Mouse (Mus musculus): ENCODE results near the gene Trmt10c. TPM values are rescaled to one million over a fixed set of nuclear protein-coding genes. Genes with fewer than 3 reads are reported as not detected.
"Not testable (repeated sequence)": the region's sequence is repeated elsewhere in the genome, so short reads cannot be mapped to it uniquely, and the experiment has no call there.

Trmt10c gene
- total RNA-seq, 4 experiments from 2014 or later = 8.6 to 10.4 (median 9.1) TPM

GRCm38 (mm10) chr16:56048038-56048437, 10.4 kb upstream of the Trmt10c start, which contains the start of gene Senp7:
Gene Senp7 (plus strand): TSS chr16:56048338.
- not testable (repeated sequence) for DNase-seq (ENCODE audit: low spot score in 2 of 2)

- no peak for DNase-seq (ENCODE audit: low spot score in 2 of 2)
These were observed 471 bp upstream of the Trmt10c start for GRCm38 (mm10) chr16:56038090-56038489.

GRCm38 (mm10) chr16:56036501-56036900, 1.1 kb downstream of the Trmt10c start:
- no peak for DNase-seq (ENCODE audit: low spot score in 2 of 2)

GRCm38 (mm10) chr16:56034566-56034965, 3.1 kb downstream of the Trmt10c start:
- DNase-seq (ENCODE audit: low spot score in 2 of 2) = no peak

GRCm38 (mm10) chr16:56029661-56030082, 7.9 kb downstream of the Trmt10c start, which contains the start of gene Pcnp:
Gene Pcnp (minus strand): TSS chr16:56029739.
- peak; percentile 93 to 96 for DNase-seq (ENCODE audit: low spot score in 2 of 2)

GRCm38 (mm10) chr16:56028722-56029551, 8.7 kb downstream of the Trmt10c start:
- DNase-seq (ENCODE audit: low spot score in 2 of 2) = no peak

GRCm38 (mm10) chr16:56027854-56028629, 9.6 kb downstream of the Trmt10c start:
- DNase-seq (ENCODE audit: low spot score in 2 of 2) = no peak

- DNase-seq (ENCODE audit: low spot score in 2 of 2) = no peak
These were observed 18.0 kb downstream of the Trmt10c start for GRCm38 (mm10) chr16:56019660-56020059.

GRCm38 (mm10) chr16:56014076-56014475, 23.5 kb downstream of the Trmt10c start:
- no peak for DNase-seq (ENCODE audit: low spot score in 2 of 2)

GRCm38 (mm10) chr16:56012789-56013743, 24.6 kb downstream of the Trmt10c start:
- no peak for DNase-seq (ENCODE audit: low spot score in 2 of 2)

- no peak for DNase-seq (ENCODE audit: low spot score in 2 of 2)
These were observed 28.8 kb downstream of the Trmt10c start for GRCm38 (mm10) chr16:56008862-56009261.

GRCm38 (mm10) chr16:56006798-56007197, 30.8 kb downstream of the Trmt10c start:
- no peak for DNase-seq (ENCODE audit: low spot score in 2 of 2)

GRCm38 (mm10) chr16:55994235-55994634, 43.4 kb downstream of the Trmt10c start:
- DNase-seq (ENCODE audit: low spot score in 2 of 2) = no peak

GRCm38 (mm10) chr16:55990311-55990710, 47.3 kb downstream of the Trmt10c start:
- DNase-seq (ENCODE audit: low spot score in 2 of 2) = no peak

GRCm38 (mm10) chr16:55986001-55986400, 51.6 kb downstream of the Trmt10c start:
- DNase-seq (ENCODE audit: low spot score in 2 of 2) = no peak

Small RNAs within 50 kb of the gene (microRNA-seq; reads per million reads assigned to microRNA genes)
- gene Gm24047 = 0 reads per million in 2 experiments

Other genes starting within 250 kb of the Trmt10c start
- 1 to 10 TPM; 3.3 to 4.8 (median 3.9) TPM for gene Nfkbiz, start 198.9 kb downstream of the Trmt10c start, total RNA-seq (2022)
- gene Nxpe3, start 142.5 kb downstream of the Trmt10c start, total RNA-seq (2022) = 10 to 100 TPM; 11.3 to 13.0 (median 11.6) TPM
- gene Cep97, start 103.0 kb downstream of the Trmt10c start, total RNA-seq (2022) = 10 to 100 TPM; 13.0 to 17.7 (median 15.0) TPM
- gene Rpl24, start 71.5 kb downstream of the Trmt10c start, total RNA-seq (2022) = 100 to 1,000 TPM; 369 to 438 (median 401) TPM
- 10 to 100 TPM; 44.1 to 46.6 (median 46.5) TPM for gene Zbtb11, start 63.9 kb downstream of the Trmt10c start, total RNA-seq (2022)
- 100 to 1,000 TPM; 173 to 198 (median 182) TPM for gene Pcnp, start 8.1 kb downstream of the Trmt10c start, total RNA-seq (2022)
- gene Senp7, start 10.5 kb upstream of the Trmt10c start, total RNA-seq (2022) = 10 to 100 TPM; 39.2 to 44.4 (median 42.8) TPM
- under 1 TPM; 0.41 to 0.68 (median 0.55) TPM for gene Impg2, start 166.5 kb upstream of the Trmt10c start, total RNA-seq (2022)